Mouse (Mus musculus) liver, embryonic 14.5 days (tissue): Measurements from ENCODE around the gene Cd47. TPM values are rescaled to one million over a fixed set of nuclear protein-coding genes. Genes with fewer than 3 reads are reported as not detected.

Experiments used
- ATAC-seq: fragments of 200-750 bp; cut with Nextera tagmentation; 2 replicates; pipeline ENCODE4 v1.8.0; 2017; ENCODE audit warnings: moderate number of reproducible peaks, mild to moderate bottlenecking, moderate library complexity; ENCODE audit not compliant: insufficient read depth
- DNase-seq, 3 experiments: peaks; one replicate each; pipeline ENCODE4 v3.0.0-alpha.2; 2012 to 2013; ENCODE audit warnings: low read depth in 3 of 3, low spot score in 3 of 3
- H3K27ac ChIP-seq: fragments of 300-500 bp; sonication (generic); 2 replicates; pipeline ENCODE4 v1.5.1; 2014; ENCODE audit warnings: moderate library complexity, mild to moderate bottlenecking, control low read depth, inconsistent platforms
- H3K27me3 ChIP-seq: fragments of 300-500 bp; sonication (generic); 2 replicates; pipeline ENCODE4 v1.6.1; 2014; ENCODE audit warnings: mild to moderate bottlenecking, low read length, moderate library complexity; ENCODE audit not compliant: control insufficient read depth, insufficient read depth
- H3K36me3 ChIP-seq: fragments of 300-500 bp; sonication (generic); replicated peaks from 2 replicates; pipeline ENCODE4 v1.6.1; 2014; ENCODE audit warnings: low read depth; ENCODE audit not compliant: control insufficient read depth, insufficient read depth
- H3K4me1 ChIP-seq, 2 experiments: fragments of 200-500 bp in 1 of 2; fragments of 300-500 bp in 1 of 2; sonication (generic) in 1 of 2; replicated peaks; 2 replicates each; pipeline ENCODE4 v1.6.1; 2012 to 2014; ENCODE audit warnings: antibody characterized with exemption in 1 of 2, inconsistent platforms in 1 of 2, low read length in 1 of 2; ENCODE audit not compliant: control insufficient read depth in 2 of 2, insufficient read depth in 2 of 2
- H3K4me2 ChIP-seq: fragments of 300-500 bp; sonication (generic); 2 replicates; pipeline ENCODE4 v1.6.1; 2014; ENCODE audit warnings: low read depth, mild to moderate bottlenecking, control low read depth, moderate library complexity
- H3K4me3 ChIP-seq, 2 experiments: fragments of 200-500 bp in 1 of 2; fragments of 300-500 bp in 1 of 2; sonication (generic) in 1 of 2; 2 replicates each; pipeline ENCODE4 v1.5.1; 2012 to 2014; ENCODE audit warnings: low read depth in 2 of 2, low read length in 2 of 2, mild to moderate bottlenecking in 2 of 2, control low read depth in 1 of 2, inconsistent platforms in 1 of 2, moderate library complexity in 1 of 2; ENCODE audit not compliant: insufficient read depth in 1 of 2
- H3K9ac ChIP-seq: fragments of 300-500 bp; sonication (generic); replicated peaks from 2 replicates; pipeline ENCODE4 v1.6.1; 2014; ENCODE audit warnings: mild to moderate bottlenecking, control low read depth, moderate library complexity
- H3K9me3 ChIP-seq: fragments of 300-500 bp; sonication (generic); 2 replicates; pipeline ENCODE4 v1.6.1; 2016; ENCODE audit warnings: low read length, mixed read lengths; ENCODE audit not compliant: control insufficient read depth
- CTCF ChIP-seq: IDR thresholded peaks from 2 replicates; pipeline ENCODE4 v1.5.1; 2016; ENCODE audit warnings: antibody characterized with exemption, low read depth, control low read depth
- EP300 ChIP-seq: IDR thresholded peaks from 2 replicates; pipeline ENCODE4 v1.6.1; 2016; ENCODE audit warnings: antibody characterized with exemption, low read depth
- WGBS: fragments of 180-500 bp; shearing (Covaris S2); extraction: QIAGEN DNeasy Blood & Tissue Kit; methylation state at CpG from one replicate; pipeline ENCODE4 v1.1.7; 2014; ENCODE audit not compliant: insufficient replicate concordance; 5-methylcytosine and 5-hydroxymethylcytosine counted together
- polyA plus RNA-seq, 2 experiments: library from polyadenylated mRNA; depleted of rRNA in 1 of 2; stranded (reverse) in 1 of 2; unstranded in 1 of 2; fragments of >200 nt; fragmentation: Nextera tagmentation in 1 of 2; extraction: Ambion mirVana in 1 of 2; gene quantifications; 2 replicates each; pipeline versions ENCODE4 v1.2.1 to v1.2.3; 2012 to 2014

The Cd47 gene
- polyA plus RNA-seq, 2 experiments: 82.5 to 331 TPM

- Histone ChIP-seq H3K27ac (peak overlapping the region; percentile 75), H3K4me2 (peak overlapping the region; percentile 76), H3K4me3 (peak overlapping the region; percentile 24 to 49), H3K27me3 (no peaks in the 10 kb centered on the region), H3K36me3 (no peaks in the 10 kb centered on the region), H3K9me3 (no peaks in the 10 kb centered on the region), H3K9ac (peak overlapping the region; percentile 72), H3K4me1 (peaks cover 69 to 71% of the 10 kb centered on the region in 2 experiments)
- no peak for ATAC-seq
- 3% methylated on average over 12 of the region's 12 CpGs for WGBS
- no peak for DNase-seq
- no peak for TF ChIP-seq EP300
- TF ChIP-seq CTCF: no peak
Measured at GRCm38 (mm10) chr16:49803932-49804461, 3.7 kb downstream of the Cd47 start.

DNA sequence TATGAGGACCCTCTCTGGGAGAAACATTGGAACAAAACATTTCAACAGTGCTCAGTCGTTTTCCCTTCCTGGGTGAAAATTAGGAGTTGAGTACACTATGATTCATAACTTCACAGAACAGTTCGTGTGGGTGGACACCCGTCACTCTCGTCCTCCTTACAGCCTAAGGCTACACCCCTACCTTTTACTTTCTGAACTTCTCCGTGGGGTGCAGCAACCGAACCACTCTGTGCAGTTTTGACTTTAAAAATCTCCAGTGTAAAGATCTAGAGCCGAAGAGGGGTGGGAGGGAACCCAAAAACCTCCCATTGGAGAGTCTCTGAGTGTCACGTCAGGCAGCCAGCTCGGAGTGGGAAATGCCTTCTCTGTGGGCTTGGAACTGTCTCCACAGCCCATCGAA is 6.6 kb downstream of the Cd47 start:
- TF ChIP-seq CTCF (no peak), EP300 (no peak)
- no peaks in the 10 kb centered on the region for H3K36me3 ChIP-seq
- 72% methylated on average over 10 of the region's 10 CpGs for WGBS
- no peaks in the 10 kb centered on the region for H3K27me3 ChIP-seq
- no peak for DNase-seq
- no peak overlapping the region for H3K27ac ChIP-seq
- H3K4me1 ChIP-seq: peaks cover 43 to 44% of the 10 kb centered on the region in 2 experiments
- ATAC-seq: no peak
- no peak overlapping the region for H3K9ac ChIP-seq
- no peak overlapping the region for H3K4me2 ChIP-seq
- H3K9me3 ChIP-seq: no peaks in the 10 kb centered on the region
- no peak overlapping the region for H3K4me3 ChIP-seq

- H3K9ac ChIP-seq: no peak overlapping the region
- no peak overlapping the region for H3K4me2 ChIP-seq
- DNase-seq: no peak
Measured at GRCm38 (mm10) chr16:49807419-49807841, 7.1 kb downstream of the Cd47 start.

DNA sequence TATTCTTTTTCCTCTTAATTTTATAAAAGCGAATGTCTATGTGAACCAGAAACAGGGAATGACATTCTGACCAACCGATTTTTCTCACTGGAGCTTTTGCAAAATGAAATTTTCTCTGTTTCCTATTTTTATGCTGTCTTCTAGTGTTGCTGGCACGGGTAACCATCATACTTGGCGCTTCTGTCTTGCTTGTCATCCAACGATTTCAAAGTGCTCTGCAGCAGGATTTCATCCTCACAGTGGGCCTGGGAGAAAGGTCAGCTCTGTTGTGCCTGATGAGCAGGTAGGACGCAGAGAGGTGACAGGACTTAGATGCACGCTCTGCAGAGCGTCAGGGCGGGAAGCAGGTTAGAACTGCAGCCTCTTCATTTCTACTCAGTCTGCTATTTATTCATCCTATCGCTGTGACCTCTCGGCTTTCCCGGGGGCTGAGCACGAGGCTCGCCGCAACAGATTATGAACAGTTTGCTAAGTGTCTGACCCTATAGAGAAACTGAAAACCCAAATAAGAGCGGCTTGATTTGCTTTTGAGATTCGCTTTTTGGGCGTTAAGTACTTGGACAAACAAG is 7.6 kb downstream of the Cd47 start:
- Histone ChIP-seq H3K9ac (no peak overlapping the region), H3K27ac (no peak overlapping the region), H3K36me3 (no peaks in the 10 kb centered on the region), H3K4me3 (no peak overlapping the region), H3K27me3 (no peaks in the 10 kb centered on the region), H3K4me2 (no peak overlapping the region), H3K9me3 (no peaks in the 10 kb centered on the region), H3K4me1 (peaks cover 36 to 38% of the 10 kb centered on the region in 2 experiments)
- ATAC-seq (no peak), DNase-seq (no peak)
- WGBS: 79% methylated on average over 18 of the region's 18 CpGs
- TF ChIP-seq EP300 (no peak), CTCF (no peak)

More at GRCm38 (mm10) chr16:49807419-49807841, 7.1 kb downstream of the Cd47 start:
- peaks cover 39% of the 10 kb centered on the region in 2 experiments for H3K4me1 ChIP-seq
- ATAC-seq: peak; percentile 38; the same call in 1 of the 2 replicates
- no peaks in the 10 kb centered on the region for H3K9me3 ChIP-seq
- WGBS: 33% methylated on average over 7 of the region's 7 CpGs
- H3K27ac ChIP-seq: no peak overlapping the region
- H3K4me3 ChIP-seq: no peak overlapping the region
- TF ChIP-seq CTCF (no peak), EP300 (0 out of 2 replicates have a peak, but pooled peaks have one; percentile 9)
- H3K36me3 ChIP-seq: no peaks in the 10 kb centered on the region
- H3K27me3 ChIP-seq: no peaks in the 10 kb centered on the region

GRCm38 (mm10) chr16:49811897-49812296 is 11.6 kb downstream of the Cd47 start:
- Histone ChIP-seq H3K4me2 (no peak overlapping the region), H3K4me1 (peaks cover 12 to 16% of the 10 kb centered on the region in 2 experiments), H3K27me3 (no peaks in the 10 kb centered on the region), H3K4me3 (no peak overlapping the region), H3K27ac (no peak overlapping the region), H3K9me3 (no peaks in the 10 kb centered on the region), H3K9ac (no peak overlapping the region), H3K36me3 (no peaks in the 10 kb centered on the region)
- TF ChIP-seq EP300 (no peak), CTCF (no peak)
- WGBS: 58% methylated on average over 2 of the region's 2 CpGs
- ATAC-seq (no peak), DNase-seq (no peak)
